ENCODE assay signal across 21 mouse cellular contexts in the genomic region with DNA sequence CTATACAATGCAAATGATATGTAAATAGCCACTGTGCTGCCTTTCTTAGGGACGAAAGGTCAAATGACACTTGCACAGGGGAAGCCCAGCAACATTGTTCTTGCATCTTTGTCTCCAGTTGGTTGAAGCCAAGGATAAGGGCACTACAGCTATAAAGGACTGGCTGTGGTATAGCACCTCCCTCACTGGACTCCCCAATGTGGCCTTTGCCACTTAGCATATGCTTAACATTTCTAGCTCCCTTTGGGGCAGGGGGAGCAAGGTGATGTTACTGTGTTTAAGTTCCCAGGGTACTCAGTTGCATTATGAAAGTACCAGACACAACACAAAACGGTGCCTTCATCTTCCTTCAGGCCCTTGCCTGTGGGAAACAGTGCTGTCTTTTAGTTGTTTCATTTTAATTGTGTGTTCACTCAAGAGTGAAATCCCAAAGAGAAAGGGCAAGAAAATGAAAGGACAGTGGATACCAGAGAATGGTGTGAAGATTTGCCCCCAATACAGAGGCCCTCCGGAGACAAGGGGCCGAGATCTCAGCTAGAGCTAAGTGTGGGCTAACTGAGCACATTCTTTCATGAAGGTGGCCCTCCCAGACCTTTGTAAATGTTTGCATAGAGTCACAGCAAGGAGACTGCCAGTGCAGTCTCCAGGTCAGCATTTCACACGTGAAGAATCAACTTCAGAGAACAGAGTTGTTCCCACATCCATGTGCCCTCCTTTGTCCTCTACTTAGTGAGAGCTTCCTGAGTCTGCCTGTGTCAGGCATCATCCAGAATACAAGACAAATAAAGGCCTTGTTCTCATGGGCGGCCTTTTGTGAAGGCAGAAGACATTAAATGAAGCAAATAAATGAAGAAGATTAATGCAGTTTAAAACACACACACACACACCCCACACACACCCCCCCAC. TPM values are rescaled to one million over a fixed set of nuclear protein-coding genes. Genes with fewer than 3 reads are reported as not detected.
A peak's percentile ranks its signal among the peaks of the same experiment; 100 is the strongest.
DNase-seq lines count a peak whose midpoint lies in the region; ATAC-seq and TF ChIP-seq lines count a peak whose summit lies in the region.
"Had no signal": no experiment of that assay in that cellular context is flagged by ENCODE, and none has a peak within 500 bp of the region (broad histone marks: within the 10 kb centered on the region; RNA-seq: fewer than 3 reads in every experiment).

No protein-coding gene starts in this region.

- H3K9me3 ChIP-seq in kidney, embryonic 15.5 days (replicated peaks) = 0 out of 2 replicates have a peak, but pooled peaks cover 4% of the 10 kb centered on the region
- H3K9me3 ChIP-seq in stomach, embryonic 14.5 days (ENCODE audit: control insufficient read depth, low read depth, low read length) = no peaks in the 10 kb centered on the region; the same call in 1 of the 2 replicates
- no peaks in the 10 kb centered on the region for H3K9me3 ChIP-seq in stomach, postnatal 0 days (ENCODE audit: control insufficient read depth, low read length)
- 0 out of 2 replicates have a peak, but pooled peaks cover 5% of the 10 kb centered on the region for H3K9me3 ChIP-seq in liver, embryonic 12.5 days (replicated peaks)
- H3K9me3 ChIP-seq: embryonic facial prominence, embryonic 15.5 days; heart, embryonic 12.5 days had no signal

- H3K36me3 ChIP-seq in kidney, embryonic 15.5 days = no peaks in the 10 kb centered on the region
- H3K36me3 ChIP-seq in stomach, embryonic 14.5 days (ENCODE audit: control insufficient read depth, insufficient read depth, low read length) = no peaks in the 10 kb centered on the region
- H3K36me3 ChIP-seq in stomach, postnatal 0 days (ENCODE audit: control insufficient read depth, insufficient read depth, low read length) = no peaks in the 10 kb centered on the region
- no peaks in the 10 kb centered on the region for H3K36me3 ChIP-seq in liver, embryonic 12.5 days
- H3K36me3 ChIP-seq: embryonic facial prominence, embryonic 15.5 days; forebrain, embryonic 12.5 days; heart, embryonic 12.5 days; neural tube, embryonic 12.5 days had no signal

- TF ChIP-seq CTCF in stomach, postnatal 0 days (IDR thresholded peaks at IDR 0.05; ENCODE audit: low read depth) = no peak

- H3K9ac ChIP-seq in kidney, embryonic 15.5 days = no peak overlapping the region
- no peak overlapping the region for H3K9ac ChIP-seq in stomach, embryonic 14.5 days (replicated peaks; ENCODE audit: low read depth, low read length)
- no peak overlapping the region for H3K9ac ChIP-seq in stomach, postnatal 0 days (ENCODE audit: low read length)
- H3K9ac ChIP-seq in liver, embryonic 12.5 days = no peak overlapping the region
- H3K9ac ChIP-seq: embryonic facial prominence, embryonic 15.5 days; forebrain, embryonic 12.5 days; heart, embryonic 12.5 days; neural tube, embryonic 12.5 days had no signal

- no peaks in the 10 kb centered on the region for H3K27me3 ChIP-seq in kidney, embryonic 15.5 days
- no peaks in the 10 kb centered on the region for H3K27me3 ChIP-seq in stomach, embryonic 14.5 days (ENCODE audit: control insufficient read depth, insufficient read depth, low read length)
- no peaks in the 10 kb centered on the region for H3K27me3 ChIP-seq in stomach, postnatal 0 days (ENCODE audit: control insufficient read depth, insufficient read depth, low read length)
- H3K27me3 ChIP-seq in liver, embryonic 12.5 days (replicated peaks) = 0 out of 2 replicates have a peak, but pooled peaks cover 3% of the 10 kb centered on the region
- H3K27me3 ChIP-seq: embryonic facial prominence, embryonic 15.5 days; forebrain, embryonic 12.5 days; heart, embryonic 12.5 days; neural tube, embryonic 12.5 days had no signal

- TF ChIP-seq EP300 in stomach, postnatal 0 days (optimal IDR thresholded peaks at IDR 0.05) = no peak

- H3K4me2 ChIP-seq in kidney, embryonic 15.5 days = no peak overlapping the region
- H3K4me2 ChIP-seq in stomach, embryonic 14.5 days (replicated peaks; ENCODE audit: low read depth, low read length) = no peak overlapping the region
- H3K4me2 ChIP-seq in stomach, postnatal 0 days (replicated peaks; ENCODE audit: low read depth) = no peak overlapping the region
- H3K4me2 ChIP-seq in liver, embryonic 12.5 days = no peak overlapping the region
- H3K4me2 ChIP-seq: embryonic facial prominence, embryonic 15.5 days; forebrain, embryonic 12.5 days; heart, embryonic 12.5 days; neural tube, embryonic 12.5 days had no signal

- 49% methylated on average over 6 of the region's 6 CpGs for WGBS in kidney, embryonic 15.5 days
- 56% methylated on average over 6 of the region's 6 CpGs for WGBS in stomach, embryonic 14.5 days
- WGBS in stomach, postnatal 0 days = 51% methylated on average over 6 of the region's 6 CpGs
- WGBS in liver, embryonic 12.5 days (ENCODE audit: insufficient replicate concordance) = 58% methylated on average over 6 of the region's 6 CpGs

- peak; percentile 26 for DNase-seq in embryo, embryonic 10.5 days (ENCODE audit: low spot score)
- DNase-seq in embryo, embryonic 11 days = no peak
- no peak for DNase-seq in kidney, adult 11 months
- DNase-seq in stomach, postnatal 0 days (ENCODE audit: low spot score) = no peak
- no peak for DNase-seq in frontal cortex, postnatal 10 days (ENCODE audit: low spot score in 2 of 2)
- DNase-seq: adrenal gland, postnatal 10 days; cerebellum, adult 11 months; heart, postnatal 36 days; liver; lung, adult 2 months; right cerebral cortex, postnatal 25 days; thymus, postnatal 4 days had no signal

- H3K4me3 ChIP-seq in kidney, embryonic 15.5 days (replicated peaks) = no peak overlapping the region
- no peak overlapping the region for H3K4me3 ChIP-seq in stomach, embryonic 14.5 days (ENCODE audit: low read depth, low read length)
- no peak overlapping the region for H3K4me3 ChIP-seq in stomach, postnatal 0 days (ENCODE audit: low read depth, low read length)
- H3K4me3 ChIP-seq in liver, embryonic 12.5 days = no peak overlapping the region
- H3K4me3 ChIP-seq: embryonic facial prominence, embryonic 15.5 days; forebrain, embryonic 12.5 days; heart, embryonic 12.5 days; megakaryocyte, embryonic 14.5 days; neural tube, embryonic 12.5 days had no signal

- H3K4me1 ChIP-seq in kidney, embryonic 15.5 days = peaks cover 20% of the 10 kb centered on the region
- H3K4me1 ChIP-seq in stomach, embryonic 14.5 days (ENCODE audit: control insufficient read depth, insufficient read depth, low read length) = no peaks in the 10 kb centered on the region
- H3K4me1 ChIP-seq in stomach, postnatal 0 days (replicated peaks; ENCODE audit: control insufficient read depth, insufficient read depth) = no peaks in the 10 kb centered on the region
- H3K4me1 ChIP-seq in liver, embryonic 12.5 days = no peaks in the 10 kb centered on the region
- H3K4me1 ChIP-seq: embryonic facial prominence, embryonic 15.5 days had no signal

- peak overlapping the region; percentile 54 for H3K27ac ChIP-seq in kidney, embryonic 15.5 days
- peak overlapping the region; percentile 52; the same call in 1 of the 2 replicates for H3K27ac ChIP-seq in stomach, embryonic 14.5 days (ENCODE audit: low read length)
- no peak overlapping the region; the same call in 1 of the 2 replicates for H3K27ac ChIP-seq in stomach, postnatal 0 days (replicated peaks)
- H3K27ac ChIP-seq in liver, embryonic 12.5 days = no peak overlapping the region
- H3K27ac ChIP-seq: embryonic facial prominence, embryonic 15.5 days; forebrain, embryonic 12.5 days; neural tube, embryonic 12.5 days had no signal

- ATAC-seq in kidney, embryonic 15.5 days (replicated peaks; ENCODE audit: low FRiP score) = peak; percentile 73
- no peak for ATAC-seq in stomach, embryonic 14.5 days (ENCODE audit: insufficient number of reproducible peaks, insufficient read depth, low FRiP score, low read depth)
- ATAC-seq in stomach, postnatal 0 days (ENCODE audit: low FRiP score, low TSS enrichment) = no peak
- ATAC-seq in liver, embryonic 12.5 days = no peak
- ATAC-seq: inflammation-experienced regulatory T-cells, adult 6 months had no signal

RNA-seq across cellular contexts. Expression of gene Exph5, which starts 28.1 kb away (rescaled TPM):
- polyA plus RNA-seq in kidney, embryonic 15.5 days (2015; fragmentation: Nextera tagmentation; extraction: Ambion mirVana) = 1.9 and 2.2 TPM in 2 replicates
- polyA plus RNA-seq in stomach, embryonic 14.5 days (2014; fragmentation: Nextera tagmentation; extraction: Ambion mirVana) = 14.7 and 15.5 TPM in 2 replicates
- 5.4 and 6.5 TPM in 2 replicates for polyA plus RNA-seq in stomach, postnatal 0 days (2015; fragmentation: Nextera tagmentation; extraction: Ambion mirVana)
- polyA plus RNA-seq in liver, embryonic 12.5 days (2016; fragmentation: Nextera tagmentation; extraction: Ambion mirVana) = 0.23 and 0.46 TPM in 2 replicates

RNA-seq across cellular contexts. Expression of gene Kdelc2, which starts 54.3 kb away (rescaled TPM):
- 32.7 and 33.5 TPM in 2 replicates for polyA plus RNA-seq in kidney, embryonic 15.5 days (2015; fragmentation: Nextera tagmentation; extraction: Ambion mirVana)
- 29.5 and 34.3 TPM in 2 replicates for polyA plus RNA-seq in stomach, embryonic 14.5 days (2014; fragmentation: Nextera tagmentation; extraction: Ambion mirVana)
- 17.1 and 18.0 TPM in 2 replicates for polyA plus RNA-seq in stomach, postnatal 0 days (2015; fragmentation: Nextera tagmentation; extraction: Ambion mirVana)
- polyA plus RNA-seq in liver, embryonic 12.5 days (2016; fragmentation: Nextera tagmentation; extraction: Ambion mirVana) = 7.3 and 8.3 TPM in 2 replicates

Comparison
In these comparisons a context has a peak if more than half of its experiments do, and no peak if none do; other contexts are left out.
1. H3K27ac ChIP-seq: peak in kidney, embryonic 15.5 days (single experiment) and stomach, embryonic 14.5 days (single experiment); none in stomach, postnatal 0 days (single experiment) and liver, embryonic 12.5 days (single experiment).